Mouse (Mus musculus) colon, adult 2 months (tissue): Measurements from ENCODE around the gene Lysmd2. TPM values are rescaled to one million over a fixed set of nuclear protein-coding genes. Genes with fewer than 3 reads are reported as not detected.

Experiments
- polyA plus RNA-seq: library from polyadenylated mRNA; depleted of rRNA; stranded (reverse); fragments of >200 nt; gene quantifications from 2 replicates; pipeline ENCODE4 v1.2.3, GENCODE M21; 2012; rRNA removed

The Lysmd2 gene
- 19.5 and 21.0 TPM in 2 replicates for polyA plus RNA-seq

DNA sequence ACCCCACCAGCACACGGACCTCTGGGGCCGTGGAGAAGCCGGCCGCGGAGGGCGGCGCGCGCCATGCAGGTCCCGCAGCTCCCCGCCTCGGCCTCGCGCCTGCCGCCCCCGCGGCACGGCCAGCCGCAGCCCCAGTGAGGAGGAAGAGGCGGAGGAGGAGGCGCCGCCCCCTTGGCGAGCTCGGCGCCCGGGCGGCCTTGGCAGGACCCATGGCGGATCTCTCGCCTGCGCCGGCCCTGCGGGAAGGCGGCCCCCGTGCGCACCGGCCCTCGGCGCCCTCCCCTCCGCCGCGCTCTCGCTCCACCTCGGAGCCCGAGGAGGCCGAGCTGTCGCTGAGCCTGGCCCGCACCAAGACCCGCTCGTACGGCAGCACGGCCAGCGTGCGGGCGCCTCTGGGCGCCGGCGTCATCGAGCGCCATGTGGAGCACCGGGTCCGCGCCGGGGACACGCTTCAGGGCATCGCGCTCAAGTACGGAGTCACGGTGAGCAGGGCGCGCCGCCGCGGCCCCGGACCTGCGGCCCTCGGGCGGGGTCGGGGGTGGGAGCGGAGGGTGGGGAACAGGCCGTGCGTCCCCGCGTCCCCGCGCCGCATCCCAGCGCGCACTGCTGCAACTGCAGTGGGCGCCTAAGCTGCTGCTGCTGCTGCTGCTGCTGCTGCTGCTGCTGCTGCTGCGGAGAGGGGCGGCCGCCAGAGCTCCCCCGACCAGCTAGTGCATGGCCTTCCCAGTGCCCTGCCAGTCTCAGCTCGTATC lies at the start of gene Lysmd2:
Gene Lysmd2, plus strand, starts transcription at position 186 of the 752 bp plus-strand sequence.

DNA sequence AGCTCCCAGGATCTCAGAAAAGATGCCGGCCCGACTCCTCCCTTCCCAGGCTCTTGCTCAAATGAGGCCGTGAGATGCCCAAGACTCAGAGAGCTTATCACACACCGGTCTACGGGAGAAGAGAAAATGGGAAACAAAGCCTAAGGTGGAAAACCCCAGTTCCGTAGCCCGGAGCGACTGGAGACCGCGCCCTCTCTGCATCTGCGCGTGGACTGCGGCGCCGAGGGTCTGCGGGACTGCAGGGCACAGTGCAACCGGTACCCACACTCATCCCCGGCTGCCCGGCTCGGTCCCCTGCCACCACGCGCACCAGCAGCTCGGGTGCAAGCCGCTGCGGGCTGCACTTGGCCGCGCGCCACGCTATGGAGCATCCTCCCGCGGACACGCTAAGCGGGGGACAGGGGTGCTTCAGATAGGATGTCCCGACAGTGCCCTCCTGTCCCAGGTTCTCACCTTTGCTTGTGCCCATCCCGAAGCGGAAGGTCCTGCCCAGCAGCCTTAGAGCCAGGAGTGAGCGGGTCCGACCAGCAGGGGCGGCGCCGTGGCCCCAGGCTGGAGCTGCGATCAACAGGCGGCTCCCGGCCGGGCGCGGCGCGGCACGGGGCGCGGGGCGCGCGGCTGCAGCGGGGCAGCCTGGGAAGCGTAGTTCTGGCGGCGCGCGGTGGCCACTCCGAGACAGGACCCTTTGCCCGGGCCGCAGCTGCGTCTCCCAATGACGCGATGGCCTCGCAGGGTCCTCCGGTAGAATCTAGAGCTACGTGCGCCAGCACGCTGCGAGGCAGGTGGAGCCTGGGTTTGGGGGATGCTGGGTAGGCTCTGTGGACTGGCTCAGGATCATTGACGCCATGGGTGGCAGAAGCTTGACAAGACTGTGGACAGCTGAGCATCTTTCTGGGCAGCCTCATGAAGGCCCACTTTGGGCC lies 14.7 kb upstream of the Lysmd2 start, which contains the start of gene Tmod2:
Gene Tmod2, minus strand, starts transcription at position 755 of the 923 bp plus-strand sequence.

DNA sequence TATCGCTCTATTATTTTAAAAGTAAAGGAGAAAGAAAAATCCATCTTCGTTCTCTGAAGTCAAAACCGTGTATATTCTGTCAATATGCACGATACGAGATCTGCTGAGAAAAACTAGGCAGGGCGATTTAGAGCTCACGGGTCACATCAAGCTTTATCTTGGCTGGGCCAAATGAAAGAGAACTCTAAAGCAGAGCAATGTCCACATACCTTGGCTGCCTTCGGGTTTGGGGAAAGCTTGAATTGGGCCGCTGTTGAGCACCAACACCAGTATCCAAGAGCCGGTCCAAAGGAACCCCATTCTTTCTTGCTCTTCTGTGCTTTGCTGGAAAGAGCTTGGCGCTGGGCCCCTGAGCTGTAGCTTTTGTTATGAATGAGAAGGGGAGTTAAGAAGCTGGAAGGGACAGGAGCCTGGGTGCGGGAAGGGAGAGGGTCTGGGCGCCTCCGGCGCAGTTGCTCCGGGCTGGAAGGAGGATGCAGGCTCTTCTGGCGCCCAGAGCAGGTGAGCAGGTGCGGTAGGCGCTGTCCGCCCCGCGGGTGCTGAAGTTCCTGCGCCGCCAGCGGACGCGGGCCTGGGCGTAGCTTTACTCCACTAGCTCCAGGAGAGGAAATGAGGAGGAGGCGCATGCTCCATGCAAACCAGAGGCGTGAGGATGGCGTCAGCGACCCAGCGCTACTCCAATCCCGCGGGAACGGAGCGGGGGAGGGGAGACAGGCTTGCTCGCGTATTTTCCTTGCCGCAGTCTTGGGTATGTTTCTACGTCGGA lies 58.1 kb downstream of the Lysmd2 start, which contains the start of gene Scg3:
Gene Scg3, minus strand, starts transcription at position 631 of the 766 bp plus-strand sequence.

Other genes starting within 250 kb of the Lysmd2 start
- 23.8 and 36.8 TPM in 2 replicates for gene Mapk6, start 215.7 kb upstream of the Lysmd2 start, polyA plus RNA-seq
- 3.1 and 3.4 TPM in 2 replicates for gene Leo1, start 184.2 kb upstream of the Lysmd2 start, polyA plus RNA-seq
- gene Tmod3, start 66.1 kb upstream of the Lysmd2 start, polyA plus RNA-seq, result 12.7 and 17.7 TPM in 2 replicates
- gene Tmod2, start 14.4 kb upstream of the Lysmd2 start, polyA plus RNA-seq, result 0.87 and 0.93 TPM in 2 replicates
- gene Scg3, start 58.3 kb downstream of the Lysmd2 start, polyA plus RNA-seq, result 14.6 and 21.4 TPM in 2 replicates
- 2.9 and 3.4 TPM in 2 replicates for gene Bmp5, start 149.6 kb downstream of the Lysmd2 start, polyA plus RNA-seq